Mouse (Mus musculus) layer of hippocampus, adult 9-10 months (tissue): Measurements from ENCODE around the gene Fbxl16.
A peak's percentile ranks its signal among the peaks of the same experiment; 100 is the strongest.

Source experiments
- DNase-seq: peaks from one replicate; pipeline ENCODE4 v3.0.0; 2022; ENCODE audit warnings: low spot score

The Fbxl16 gene

GRCm38 (mm10) chr17:25808789-25809605 lies at the start of gene Fbxl16:
Fbxl16 (plus strand) TSS chr17:25809085.
- DNase-seq: no peak

- DNase-seq: no peak
Observed at GRCm38 (mm10) chr17:25760148-25760547, 48.7 kb upstream of the Fbxl16 start.

GRCm38 (mm10) chr17:25761561-25761970 lies 47.3 kb upstream of the Fbxl16 start:
- peak; percentile 42 for DNase-seq

GRCm38 (mm10) chr17:25762591-25762990 lies 46.3 kb upstream of the Fbxl16 start:
- no peak for DNase-seq

- no peak for DNase-seq
Observed at GRCm38 (mm10) chr17:25765886-25766285, 43.0 kb upstream of the Fbxl16 start.

- no peak for DNase-seq
Observed at GRCm38 (mm10) chr17:25769331-25769730, 39.6 kb upstream of the Fbxl16 start.

- peak; percentile 97 for DNase-seq
Observed at GRCm38 (mm10) chr17:25773549-25774120, 35.2 kb upstream of the Fbxl16 start, which contains the start of gene Narfl. Narfl (plus strand) TSS chr17:25773776.

GRCm38 (mm10) chr17:25775318-25776062 lies 33.4 kb upstream of the Fbxl16 start:
- DNase-seq: no peak

GRCm38 (mm10) chr17:25777948-25778347 lies 30.9 kb upstream of the Fbxl16 start:
- DNase-seq: no peak

- no peak for DNase-seq
Observed at GRCm38 (mm10) chr17:25781339-25781738, 27.5 kb upstream of the Fbxl16 start.

GRCm38 (mm10) chr17:25783086-25783485 lies 25.8 kb upstream of the Fbxl16 start:
- DNase-seq: no peak

GRCm38 (mm10) chr17:25783861-25784574 lies 24.9 kb upstream of the Fbxl16 start:
- DNase-seq: no peak

GRCm38 (mm10) chr17:25785281-25785745 lies 23.6 kb upstream of the Fbxl16 start, which contains the start of gene Haghl:
Haghl (minus strand) TSS chr17:25785673.
- peak; percentile 98 for DNase-seq

- DNase-seq: no peak
Observed at GRCm38 (mm10) chr17:25786280-25786679, 22.6 kb upstream of the Fbxl16 start, which contains the start of gene Ccdc78. Ccdc78 (plus strand) TSS chr17:25786580.

- no peak for DNase-seq
Observed at GRCm38 (mm10) chr17:25786781-25787504, 21.9 kb upstream of the Fbxl16 start.

- no peak for DNase-seq
Observed at GRCm38 (mm10) chr17:25791320-25791842, 17.5 kb upstream of the Fbxl16 start.

- DNase-seq: no peak
Observed at GRCm38 (mm10) chr17:25791843-25792527, 16.9 kb upstream of the Fbxl16 start.

GRCm38 (mm10) chr17:25792615-25793014 lies 16.3 kb upstream of the Fbxl16 start, which contains the start of gene Fam173a:
Fam173a (minus strand) TSS chr17:25792901.
- no peak for DNase-seq

GRCm38 (mm10) chr17:25794197-25794596 lies 14.7 kb upstream of the Fbxl16 start:
- DNase-seq: no peak

GRCm38 (mm10) chr17:25794998-25795397 lies 13.9 kb upstream of the Fbxl16 start:
- no peak for DNase-seq
